Mouse (Mus musculus) gastrocnemius, adult 18-20 months (tissue): ENCODE measurements around the gene Laptm4a. TPM values are rescaled to one million over a fixed set of nuclear protein-coding genes. Genes with fewer than 3 reads are reported as not detected.

Experiments
- DNase-seq: peaks from one replicate; pipeline ENCODE4 v3.0.0; 2021; ENCODE audit warnings: low spot score
- long read RNA-seq, 2 experiments: library from polyadenylated mRNA; stranded (forward); transcript quantifications; one replicate each; pipeline ENCODE4 v2.0.0; 2021
- total RNA-seq, 2 experiments: library from RNA; stranded (reverse); gene quantifications; 2 replicates each; pipeline ENCODE4 v1.2.3; 2021

Gene Laptm4a
- 100 to 1,000 TPM; 235 to 244 TPM for total RNA-seq
- long read RNA-seq, experiment 1, transcript Laptm4a-201 (7 exons, 1,773 nt): major isoform, 86 of 111 reads
- long read RNA-seq, experiment 1, partial matches to known transcripts: 1 of 111 reads
- long read RNA-seq, experiment 1, other reads (novel, unspliced or antisense): 24 of 111 reads
- long read RNA-seq, experiment 2, transcript Laptm4a-201 (7 exons, 1,773 nt): major isoform, 70 of 96 reads
- long read RNA-seq, experiment 2, partial matches to known transcripts: 3 of 96 reads
- long read RNA-seq, experiment 2, other reads (novel, unspliced or antisense): 23 of 96 reads

DNA sequence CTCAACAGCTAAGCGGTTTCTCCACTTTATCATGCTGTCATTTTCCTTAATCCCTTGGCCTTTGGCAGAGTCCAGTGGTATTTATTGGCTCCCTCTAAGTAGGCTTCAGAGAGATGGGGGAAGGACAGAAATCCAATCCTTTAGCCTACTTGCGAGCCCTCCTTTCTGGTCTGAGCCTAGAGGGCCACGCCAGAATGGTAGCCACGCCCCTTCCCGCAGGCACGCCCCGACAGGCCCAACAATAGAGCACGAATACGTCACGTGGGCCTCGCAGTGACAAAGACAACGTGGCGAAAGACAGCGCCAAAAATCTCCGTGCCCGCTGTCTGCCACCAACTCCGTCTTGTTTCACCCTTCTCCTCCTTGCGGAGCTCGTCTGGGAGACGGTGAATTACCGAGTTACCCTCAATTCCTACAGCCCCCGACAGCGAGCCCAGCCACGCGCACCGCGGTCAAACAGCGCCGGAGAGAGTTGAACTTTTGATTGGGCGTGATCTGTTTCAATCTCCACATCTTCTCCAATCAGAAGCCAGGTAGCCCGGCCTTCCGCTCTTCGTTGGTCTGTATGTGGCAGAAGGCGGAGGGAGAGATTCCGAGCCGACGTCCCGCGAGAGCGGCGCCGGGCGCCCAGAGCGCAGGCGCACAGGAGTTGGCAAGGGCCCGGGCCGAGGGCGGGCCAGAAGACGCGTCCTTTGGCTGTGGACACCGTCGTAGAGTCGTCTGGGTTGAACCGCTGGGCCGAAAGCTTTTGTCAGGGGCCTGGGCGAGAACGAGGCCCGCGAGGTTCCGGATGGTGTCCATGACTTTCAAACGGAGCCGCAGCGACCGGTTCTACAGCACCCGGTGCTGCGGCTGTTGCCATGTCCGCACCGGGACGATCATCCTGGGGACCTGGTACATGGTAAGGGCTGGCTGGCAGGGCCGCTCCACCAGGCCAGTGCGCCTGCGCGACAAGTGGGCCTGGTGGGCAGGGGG, at the start of gene Laptm4a:
Gene Laptm4a, plus strand, starts transcription at position 271 of the 975 bp plus-strand sequence.
- DNase-seq: peak; percentile 98

DNA sequence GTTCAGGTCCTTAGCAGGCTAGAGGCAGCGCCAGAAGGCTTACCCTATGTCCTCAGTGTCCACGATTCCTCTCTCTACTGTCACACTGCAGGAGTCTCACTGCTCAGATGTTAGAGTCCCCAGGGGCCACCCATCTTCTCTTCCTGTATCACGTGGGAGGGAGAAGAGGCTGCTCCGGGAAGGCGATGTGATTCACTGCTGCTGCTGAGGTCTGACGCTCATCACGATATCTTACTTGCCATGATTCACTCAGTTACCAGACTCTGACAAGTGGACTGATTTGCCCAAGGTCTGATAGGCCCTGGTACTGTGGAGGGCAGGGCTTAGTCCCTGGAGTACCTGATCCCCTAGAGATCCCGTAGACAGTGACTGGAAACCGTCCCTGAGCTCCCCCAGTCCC, 45.9 kb upstream of the Laptm4a start:
- DNase-seq: no peak

DNA sequence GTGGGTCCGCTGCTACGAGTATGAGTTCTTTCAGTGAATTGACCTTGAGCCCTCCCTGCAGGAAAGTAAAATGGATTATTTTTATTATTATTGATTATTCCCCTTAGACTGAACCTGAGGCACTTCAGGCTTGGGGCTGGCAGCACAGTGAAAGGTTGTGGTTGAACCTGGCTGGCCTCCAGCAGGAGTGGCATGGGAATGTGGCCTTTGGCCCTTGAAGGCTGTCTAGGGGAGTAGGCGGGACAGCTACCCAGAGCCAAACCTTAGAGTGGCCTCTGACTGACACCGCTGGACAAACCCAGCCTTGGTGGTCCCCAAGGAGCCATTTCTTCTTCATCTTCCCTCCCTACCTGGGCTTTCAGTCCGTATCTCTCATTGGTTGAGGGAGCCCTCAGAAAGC, 44.6 kb upstream of the Laptm4a start:
- DNase-seq: no peak

DNA sequence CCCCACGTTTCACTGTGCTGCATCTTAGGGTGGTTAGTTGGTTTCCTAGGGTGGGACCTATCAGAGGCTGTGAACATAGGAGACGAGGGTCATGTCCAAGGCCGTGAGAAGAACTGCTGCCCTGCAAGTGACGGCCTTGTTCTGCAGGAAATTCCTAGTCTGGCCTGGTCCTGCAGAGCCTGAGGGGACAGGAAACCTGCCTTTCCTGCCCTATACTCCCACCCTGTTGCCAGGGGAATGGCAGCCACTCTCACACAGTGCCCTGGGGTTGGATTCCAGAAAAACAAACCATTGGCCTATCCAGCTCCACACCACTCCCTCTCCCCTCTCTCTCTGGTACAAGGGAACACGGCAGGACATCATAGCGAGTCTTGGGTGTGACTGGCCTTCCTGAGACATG, 44.1 kb upstream of the Laptm4a start:
- DNase-seq: no peak

DNA sequence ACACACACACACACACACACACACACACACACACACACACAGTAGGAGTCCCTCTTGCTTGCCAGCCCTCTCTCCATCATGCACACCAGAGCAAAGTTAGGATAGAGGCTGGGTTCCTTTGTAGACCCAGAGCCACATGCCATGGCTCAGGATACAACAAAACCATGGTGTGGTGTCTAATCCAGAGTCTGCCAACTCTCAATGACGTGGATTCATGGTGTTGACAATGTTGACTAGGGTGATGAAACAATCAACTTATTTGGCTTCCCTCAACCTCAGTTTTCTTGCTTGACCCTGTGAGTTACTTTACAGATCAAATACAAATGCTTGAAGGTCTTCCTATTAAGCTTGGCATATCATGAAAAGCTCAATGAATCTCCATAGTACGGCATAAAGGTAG, 42.7 kb upstream of the Laptm4a start:
- DNase-seq: no peak

DNA sequence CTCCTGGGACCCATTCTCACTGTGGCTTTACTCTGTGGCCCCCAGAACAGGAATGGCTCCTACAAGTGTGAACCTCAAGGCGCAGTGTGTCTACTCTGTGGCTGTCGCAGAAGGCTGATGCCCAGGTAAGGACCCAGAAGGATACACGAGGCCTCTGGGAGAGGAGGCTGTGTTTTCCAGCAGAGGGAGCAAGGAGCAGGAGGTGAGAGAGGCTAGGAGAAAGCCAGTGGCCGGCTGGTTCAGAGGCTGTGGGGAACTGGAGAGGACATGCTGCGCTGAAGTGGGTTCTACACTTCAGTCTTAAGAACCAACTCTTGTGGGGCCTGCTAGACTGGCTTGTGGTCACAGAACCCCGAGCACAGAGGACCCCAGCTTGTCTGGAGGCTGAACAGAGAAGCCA, 42.1 kb upstream of the Laptm4a start:
- no peak for DNase-seq

DNA sequence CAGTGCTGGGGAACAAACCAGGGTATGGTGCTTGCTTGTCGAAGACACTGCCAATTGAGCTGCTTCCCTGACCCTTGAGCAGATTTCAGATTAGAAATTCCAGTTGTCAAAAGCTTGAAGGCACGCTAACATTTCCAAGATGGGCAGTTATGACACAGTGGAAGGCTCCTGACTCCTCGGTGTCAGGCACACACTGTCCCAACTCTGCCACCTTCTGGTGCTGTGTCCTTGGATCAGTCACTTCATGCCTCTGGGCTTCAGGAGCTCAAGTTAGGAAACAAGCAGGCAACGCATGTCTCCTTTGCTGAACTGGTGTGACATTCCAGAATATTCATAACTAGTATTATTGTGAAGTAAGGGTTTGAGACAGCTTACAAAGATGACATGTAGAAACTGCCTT, 39.7 kb upstream of the Laptm4a start:
- no peak for DNase-seq

DNA sequence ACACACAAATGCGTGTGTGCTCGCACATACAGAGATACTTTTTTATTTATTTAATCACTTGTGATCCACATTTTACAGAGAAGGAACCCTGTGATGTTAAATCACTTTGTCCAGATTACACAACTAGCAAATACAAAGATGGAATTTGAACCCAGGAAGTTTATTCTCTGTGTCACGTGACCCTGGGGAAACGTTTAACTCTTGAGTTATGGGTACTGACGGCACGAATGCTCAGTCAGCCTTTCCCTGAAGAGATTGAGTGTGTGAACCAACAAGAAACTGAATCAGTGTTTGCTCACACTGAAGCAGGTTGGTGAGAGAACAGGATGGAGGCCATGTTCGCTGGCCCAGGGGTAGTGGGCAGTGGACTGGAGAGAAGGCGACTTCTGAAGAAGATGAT, 39.1 kb upstream of the Laptm4a start:
- no peak for DNase-seq

DNA sequence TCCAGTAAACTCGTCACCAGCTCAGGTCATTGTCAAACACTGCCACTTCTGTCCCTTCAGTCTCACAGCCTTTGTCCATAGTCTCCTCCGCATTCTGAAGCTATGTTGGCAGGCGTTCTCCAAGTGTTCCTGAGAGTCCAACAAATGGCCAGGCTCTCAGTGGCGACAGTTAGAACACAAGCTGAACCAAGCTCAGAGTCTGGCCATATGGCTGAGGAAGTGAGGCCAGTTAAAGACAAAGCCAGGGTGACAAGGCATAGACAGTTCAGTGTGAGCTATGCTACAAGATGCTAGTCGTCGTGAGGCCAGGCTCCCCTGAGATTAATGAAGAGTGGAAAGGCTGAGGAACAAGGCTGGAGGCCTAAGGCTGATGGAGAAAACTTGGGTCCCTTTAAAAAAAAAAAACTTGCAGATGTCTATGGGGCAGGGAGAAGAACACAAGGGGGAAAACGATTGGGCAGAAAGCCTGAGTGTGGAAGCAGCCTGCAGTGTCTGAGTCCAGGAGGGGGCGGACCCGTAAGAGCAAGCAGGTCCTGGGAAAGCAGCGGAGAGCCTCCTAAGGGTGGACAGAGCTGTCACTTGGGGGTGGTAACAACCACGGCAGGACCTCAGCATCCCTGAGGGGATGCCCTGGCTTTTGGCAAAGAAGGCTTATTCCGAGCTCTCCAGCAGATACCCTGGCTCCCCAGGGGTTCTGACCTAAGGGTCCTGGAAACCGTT, 36.9 kb upstream of the Laptm4a start:
- DNase-seq: no peak

DNA sequence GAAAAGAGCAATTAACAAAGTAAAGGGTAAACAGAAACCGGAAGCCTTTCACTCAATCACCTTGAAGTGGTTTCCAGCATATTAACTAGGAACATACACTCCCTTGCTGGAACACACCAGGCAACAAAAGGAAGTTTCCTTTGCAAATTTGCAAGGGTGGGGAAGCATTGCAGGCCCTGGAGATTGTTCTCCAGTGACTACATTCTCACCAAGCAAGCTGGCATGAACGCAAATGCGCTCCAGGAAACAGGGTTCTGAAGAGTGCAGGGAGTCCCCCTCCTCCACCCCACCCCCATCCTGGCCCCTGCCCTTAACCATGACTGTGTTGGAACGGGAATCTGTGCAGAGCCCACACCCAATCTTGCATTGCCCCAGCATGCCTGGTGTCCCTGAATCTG, 36.3 kb upstream of the Laptm4a start:
- no peak for DNase-seq

DNA sequence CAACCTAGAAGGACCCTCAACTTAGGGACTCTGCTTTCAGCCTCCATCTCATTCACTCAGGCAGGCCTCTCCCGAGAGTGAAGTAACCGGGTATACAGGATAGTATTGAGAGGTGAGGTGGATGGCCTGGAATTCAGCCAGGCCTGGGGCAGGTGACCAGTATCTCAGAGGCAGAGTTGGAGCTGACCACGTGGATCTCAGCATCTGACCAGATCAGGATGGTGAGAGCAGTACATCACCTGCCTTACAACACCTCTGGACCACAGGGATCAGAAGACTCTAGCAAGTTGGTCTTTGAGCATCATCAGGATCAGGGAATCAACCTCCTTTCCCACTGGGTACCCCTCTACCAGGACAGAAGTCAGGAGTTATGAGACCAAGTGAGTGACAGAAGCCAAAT, 35.5 kb upstream of the Laptm4a start:
- no peak for DNase-seq

DNA sequence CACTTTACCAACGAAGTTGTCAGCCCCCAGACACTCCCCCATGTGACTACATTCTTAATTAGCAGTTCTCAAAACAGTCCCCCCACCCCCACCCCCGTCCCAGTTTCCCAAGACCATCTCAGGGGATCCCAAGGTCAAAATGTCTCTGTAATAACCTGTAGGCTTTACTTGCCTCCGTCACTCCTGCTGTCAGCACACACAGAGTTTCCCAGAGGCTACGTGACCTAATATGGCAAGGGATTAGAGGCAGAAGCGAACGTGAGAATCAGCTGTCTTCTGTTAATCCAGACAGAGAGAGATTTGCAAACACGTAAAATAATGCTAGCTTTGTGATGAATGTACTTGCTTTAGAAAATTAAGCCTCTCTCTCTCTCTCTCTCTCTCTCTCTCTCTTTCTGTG, 33.0 kb upstream of the Laptm4a start:
- DNase-seq: no peak

DNA sequence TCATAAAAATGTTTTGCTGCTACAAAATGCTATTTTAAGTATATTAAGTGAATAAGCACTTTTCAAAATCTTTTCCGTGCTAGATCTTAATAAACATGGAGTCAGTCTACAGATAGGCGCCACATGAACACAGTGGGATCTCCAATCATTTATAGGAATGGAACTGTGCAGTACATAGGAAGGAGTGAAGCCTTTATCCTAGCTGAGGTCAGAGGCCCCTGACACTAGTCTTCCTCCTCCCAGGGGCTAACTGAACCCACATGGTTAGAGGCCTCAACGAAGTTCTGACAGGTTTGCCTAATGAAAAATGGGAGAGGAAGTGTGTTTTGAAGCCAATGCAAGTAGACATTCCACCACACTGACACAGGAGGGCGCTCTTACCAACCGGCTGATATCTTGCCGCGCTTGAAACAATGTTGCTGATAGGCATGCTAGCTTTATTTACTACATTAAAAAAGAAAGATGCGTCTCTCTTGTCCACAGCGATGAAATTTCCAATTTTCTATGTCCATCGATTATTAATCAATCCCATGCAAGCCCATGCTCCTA, 32.3 kb upstream of the Laptm4a start:
- DNase-seq: peak; percentile 81

DNA sequence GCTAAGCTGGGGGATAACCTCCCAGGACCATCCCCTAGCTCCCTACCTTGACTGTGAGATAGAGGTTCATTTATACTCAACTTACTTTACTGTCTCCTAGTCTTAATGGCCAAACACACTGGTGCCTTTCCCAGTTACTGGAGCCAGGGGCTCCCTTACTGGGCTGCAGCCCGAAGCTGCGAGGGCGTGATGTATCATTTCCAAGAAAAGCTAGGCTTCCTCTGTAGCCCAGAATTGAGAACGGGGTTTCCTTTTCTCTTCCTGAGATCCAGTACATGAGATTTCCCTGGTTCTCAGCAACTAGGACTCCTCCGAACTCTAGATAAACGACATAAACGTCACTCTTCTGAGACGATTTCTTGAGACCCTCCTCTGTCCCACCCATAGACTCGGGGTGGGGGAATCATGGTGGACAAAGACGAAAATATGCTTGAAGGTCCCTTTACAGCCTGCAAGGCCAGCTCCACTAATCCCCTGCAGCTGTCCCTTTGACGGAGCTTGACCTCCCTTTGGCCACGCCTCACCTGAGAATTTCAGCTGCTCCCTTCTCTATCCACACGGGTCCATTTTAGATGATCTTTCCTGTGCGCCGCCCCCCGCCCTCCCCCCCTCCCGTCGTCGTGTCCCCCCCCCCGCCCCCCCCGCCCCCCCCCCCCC, 28.5 kb upstream of the Laptm4a start:
- DNase-seq: no peak

DNA sequence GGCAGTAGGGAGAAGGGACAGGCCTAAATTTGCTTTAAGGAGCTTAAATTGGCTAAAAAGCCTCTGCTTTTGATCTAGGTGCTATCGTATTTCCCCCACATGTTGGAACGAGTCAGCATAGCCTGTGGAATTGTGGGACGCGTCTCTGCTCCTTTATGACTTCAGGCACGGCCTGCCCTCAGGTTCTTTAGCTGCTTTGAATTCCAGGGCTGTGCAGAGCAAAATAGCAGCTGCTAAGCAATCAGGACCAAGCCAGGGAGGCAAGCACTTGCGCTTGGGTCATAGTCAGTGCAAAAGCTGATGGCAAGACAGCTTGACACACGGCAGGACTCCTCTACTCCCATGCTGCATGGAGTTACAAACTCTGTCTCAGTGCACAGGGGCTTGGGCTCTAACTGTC, 24.3 kb upstream of the Laptm4a start:
- DNase-seq: no peak

DNA sequence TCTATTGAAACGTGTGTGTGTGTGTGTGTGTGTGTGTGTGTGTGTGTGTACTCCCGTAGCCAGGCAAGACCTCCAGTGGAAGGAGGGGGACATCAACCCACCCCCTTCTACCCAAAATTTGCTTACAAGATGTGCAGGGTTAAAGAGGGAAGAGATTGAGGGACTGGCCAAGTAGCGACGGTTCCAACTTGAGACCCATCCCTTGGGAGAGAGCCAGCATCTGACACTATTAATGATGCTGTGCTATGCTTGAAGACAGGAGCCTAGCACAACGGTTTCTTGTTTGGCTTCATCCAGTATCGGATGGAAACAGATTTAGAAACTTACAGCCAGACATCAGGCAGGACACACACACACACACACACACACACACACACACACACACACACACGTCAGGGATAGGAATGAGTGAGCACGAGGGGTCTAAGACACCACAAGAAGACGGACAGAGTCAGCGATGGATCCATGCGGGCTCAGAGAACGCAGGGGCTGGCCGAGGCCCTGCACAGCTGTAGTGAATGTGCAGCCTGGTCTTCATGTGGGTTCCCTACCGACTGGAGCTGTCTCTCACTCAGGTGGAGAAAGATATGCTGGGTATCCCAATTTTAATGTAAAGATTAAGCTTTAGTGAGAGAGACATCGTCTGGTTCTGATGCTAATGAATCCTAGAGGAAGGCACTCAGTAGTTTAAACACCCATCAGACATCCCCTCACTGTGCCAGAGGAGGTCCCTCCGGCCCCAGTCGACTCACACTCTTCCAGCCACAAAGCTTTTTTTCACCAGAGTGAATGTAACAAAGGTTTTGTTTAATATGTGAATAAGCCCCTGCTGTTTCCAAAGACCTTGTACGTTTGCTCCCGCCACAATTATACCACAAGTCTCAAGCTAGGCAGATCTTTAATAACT, 22.3 kb upstream of the Laptm4a start:
- DNase-seq: no peak

DNA sequence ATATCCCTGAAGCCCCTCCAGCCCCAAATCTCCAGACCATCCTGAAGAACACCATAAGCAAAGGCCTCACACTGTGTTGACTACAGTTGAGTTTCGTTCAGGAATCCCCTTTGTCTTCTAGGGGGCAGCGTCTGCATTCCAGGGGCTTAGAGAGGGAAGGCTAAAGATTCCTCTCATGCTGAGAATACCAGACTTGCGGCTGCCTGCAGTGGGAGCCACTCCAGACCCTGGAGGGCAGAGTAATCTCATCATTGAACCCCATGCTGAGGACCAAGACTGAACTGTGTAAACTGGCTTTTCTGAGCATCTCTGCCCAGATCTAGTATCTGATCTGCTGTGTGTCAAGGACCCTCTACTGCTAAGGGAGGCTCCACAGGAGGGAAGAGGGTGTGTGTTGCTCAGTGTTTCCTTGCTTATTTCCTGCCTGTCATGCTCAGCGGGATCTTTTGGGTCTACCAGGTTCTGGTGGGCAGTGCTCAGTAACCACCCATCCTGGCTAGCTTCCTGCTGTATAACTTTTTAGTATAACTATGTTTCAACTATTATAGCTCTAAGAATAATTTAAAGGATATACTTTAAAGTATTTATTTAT, 21.3 kb upstream of the Laptm4a start:
- no peak for DNase-seq

DNA sequence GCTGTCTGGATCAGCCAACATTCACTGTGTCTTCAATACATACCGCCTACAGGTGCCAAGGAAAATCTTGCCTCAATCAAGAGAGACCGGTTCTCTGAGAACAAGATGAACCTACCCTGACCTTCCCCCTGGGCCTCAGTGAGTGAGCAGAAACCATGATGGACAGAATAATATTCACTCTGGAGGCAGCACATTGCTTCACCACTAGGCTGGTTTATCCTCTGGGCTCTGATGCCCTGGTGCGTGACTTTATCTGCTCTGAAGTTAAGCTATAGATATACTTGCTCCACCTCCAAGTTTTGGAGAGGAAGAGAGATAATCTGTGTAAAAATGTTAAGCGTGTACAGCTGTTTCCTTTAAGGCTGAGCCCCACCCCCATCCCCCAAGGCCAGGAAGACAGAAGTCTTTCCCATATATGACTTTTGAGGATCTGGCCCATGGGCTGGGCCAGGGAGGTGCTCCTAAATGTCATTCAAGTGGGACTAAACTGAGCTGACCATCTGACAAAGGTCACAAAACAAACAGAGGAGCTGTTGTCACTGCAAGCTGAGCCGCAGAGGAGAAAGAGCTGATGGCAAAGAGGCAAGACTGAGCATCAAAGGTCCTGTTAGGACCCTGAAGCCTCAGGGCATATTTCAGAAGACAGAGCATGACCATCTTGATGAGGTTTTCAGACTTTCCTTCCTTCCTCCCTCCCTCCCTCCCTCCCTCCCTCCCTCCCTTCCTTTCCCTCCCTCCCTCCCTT, 20.4 kb upstream of the Laptm4a start:
- DNase-seq: no peak

DNA sequence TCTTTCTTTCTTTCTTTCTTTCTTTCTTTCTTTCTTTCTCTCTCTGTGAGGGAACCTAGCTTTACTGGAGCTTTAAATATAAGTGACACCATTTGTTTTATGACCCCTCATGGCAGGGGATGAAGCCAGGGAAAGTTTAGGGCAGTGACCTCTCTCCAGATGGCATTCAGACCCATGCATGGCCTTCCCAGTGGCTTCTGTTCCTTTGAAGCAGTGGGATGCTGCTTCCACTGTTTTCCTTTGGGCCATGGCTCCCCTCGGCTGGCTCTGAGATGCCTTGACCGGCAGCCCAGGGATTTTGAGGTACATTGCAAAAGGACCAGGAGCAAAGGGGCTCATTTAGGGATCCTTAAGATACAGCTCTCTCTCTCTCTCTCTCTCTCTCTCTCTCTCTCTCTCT, 19.5 kb upstream of the Laptm4a start:
- no peak for DNase-seq
